Mouse (Mus musculus) urinary bladder, adult 18-20 months (tissue): ENCODE data around the gene Msantd2.

Experiments
- DNase-seq, 2 experiments: peaks; one replicate each; pipeline ENCODE4 v3.0.0; 2022; ENCODE audit warnings: low spot score in 2 of 2, mixed read lengths in 2 of 2

The Msantd2 gene

DNA sequence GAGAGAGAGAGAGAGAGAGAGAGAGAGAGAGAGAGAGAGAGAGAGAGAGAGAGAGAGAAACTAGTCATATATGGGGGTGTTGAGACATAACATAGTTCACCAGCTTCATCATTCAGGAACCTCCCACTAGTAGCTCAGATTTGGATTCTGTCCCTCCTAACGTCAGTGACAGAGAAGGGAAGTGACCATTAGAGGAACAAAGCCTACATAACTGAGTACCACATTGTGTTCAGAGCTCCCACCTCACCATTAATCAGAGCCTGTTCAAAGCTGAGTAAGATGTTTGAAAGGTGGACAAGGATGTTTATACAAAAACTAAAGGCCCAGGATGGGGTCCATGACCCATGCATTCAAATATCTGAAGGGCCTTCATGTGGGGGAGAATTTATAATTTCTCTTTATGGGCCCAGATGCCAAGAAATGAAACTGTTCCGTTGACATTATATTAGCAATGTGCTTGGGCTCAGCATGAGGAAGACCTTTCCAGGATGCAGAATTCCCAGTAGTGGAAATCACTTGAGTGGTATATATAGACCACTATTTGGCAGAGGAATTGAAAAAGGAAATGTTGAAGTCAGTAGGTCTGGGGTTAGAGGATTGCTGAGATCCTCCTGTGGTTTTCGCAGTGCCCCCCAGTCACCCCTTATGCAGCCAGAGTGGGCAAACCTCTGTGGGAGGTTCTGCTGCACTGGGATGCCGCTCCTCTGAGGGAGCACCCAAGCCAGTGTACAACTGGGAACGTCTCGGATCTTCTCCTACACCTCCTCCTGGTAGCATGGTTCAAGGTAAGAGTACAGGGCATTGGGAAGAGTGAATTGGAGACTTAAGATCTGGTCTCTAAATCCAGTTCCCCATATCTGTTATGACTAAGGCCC is 51.8 kb downstream of the Msantd2 start:
- DNase-seq, result no peak

DNA sequence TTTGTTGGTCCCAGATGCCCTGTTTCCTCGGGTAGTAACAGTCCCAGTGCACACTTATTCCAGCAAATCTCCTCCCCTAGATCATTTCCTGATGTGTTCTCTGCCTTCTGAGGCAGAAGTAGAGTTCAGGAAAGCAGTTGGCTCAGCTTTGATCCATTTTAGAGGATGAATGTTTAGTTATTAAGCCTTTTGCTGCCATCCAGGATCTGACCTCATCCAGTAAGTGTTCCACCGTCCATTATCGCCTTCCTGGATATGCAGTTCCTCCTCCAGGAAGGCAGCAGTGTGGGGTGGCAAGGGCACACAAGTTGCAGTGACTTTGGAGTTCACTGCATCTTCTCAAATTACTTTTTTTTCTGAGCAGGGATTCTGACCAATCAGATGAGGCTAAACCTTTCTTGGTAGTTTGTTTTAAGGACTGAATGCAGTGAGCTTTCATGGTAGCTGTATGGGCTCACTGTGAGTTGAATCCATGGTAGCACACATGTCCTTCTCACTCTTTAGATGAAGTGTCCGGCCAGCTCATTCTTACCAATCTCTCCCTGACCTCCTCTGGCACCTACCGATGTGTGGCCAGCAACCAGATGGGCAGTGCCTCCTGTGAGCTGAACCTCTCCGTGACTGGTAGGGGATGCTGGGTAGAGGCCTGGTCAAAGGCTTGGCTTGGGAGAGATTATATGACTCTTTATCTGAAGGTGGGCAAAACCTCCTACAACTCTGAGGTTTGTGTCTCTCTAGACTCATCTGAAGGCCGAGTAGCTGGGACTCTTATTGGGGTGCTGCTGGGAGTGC is 52.9 kb downstream of the Msantd2 start:
- no peak for DNase-seq

DNA sequence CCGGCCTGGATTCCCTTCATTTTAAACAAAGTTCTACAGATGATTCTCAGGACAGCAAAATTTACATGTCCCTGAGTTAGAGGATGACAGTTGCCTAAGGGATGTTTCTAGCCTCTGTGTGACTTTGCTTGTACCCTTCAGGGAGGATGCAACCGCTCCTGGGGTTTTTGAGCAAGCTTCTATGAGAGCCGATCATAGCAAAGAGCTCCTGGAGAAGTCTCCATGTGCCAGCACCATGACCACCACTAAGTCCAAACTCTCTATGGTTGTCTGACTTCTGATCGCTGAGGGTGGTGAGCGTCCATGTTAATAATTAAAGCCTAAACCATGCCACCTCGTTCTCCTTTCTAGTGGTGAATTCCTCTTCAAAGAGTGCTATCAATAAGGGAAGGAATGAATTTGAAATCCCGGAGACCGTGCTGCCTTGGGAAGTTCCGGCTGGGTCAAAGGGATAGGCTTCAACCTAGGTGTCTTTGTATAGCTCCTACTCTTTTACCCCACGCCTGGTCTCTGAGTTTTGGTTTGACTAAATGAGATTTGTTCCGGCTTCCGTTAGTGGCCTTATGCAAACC is 54.8 kb downstream of the Msantd2 start:
- DNase-seq, result no peak

DNA sequence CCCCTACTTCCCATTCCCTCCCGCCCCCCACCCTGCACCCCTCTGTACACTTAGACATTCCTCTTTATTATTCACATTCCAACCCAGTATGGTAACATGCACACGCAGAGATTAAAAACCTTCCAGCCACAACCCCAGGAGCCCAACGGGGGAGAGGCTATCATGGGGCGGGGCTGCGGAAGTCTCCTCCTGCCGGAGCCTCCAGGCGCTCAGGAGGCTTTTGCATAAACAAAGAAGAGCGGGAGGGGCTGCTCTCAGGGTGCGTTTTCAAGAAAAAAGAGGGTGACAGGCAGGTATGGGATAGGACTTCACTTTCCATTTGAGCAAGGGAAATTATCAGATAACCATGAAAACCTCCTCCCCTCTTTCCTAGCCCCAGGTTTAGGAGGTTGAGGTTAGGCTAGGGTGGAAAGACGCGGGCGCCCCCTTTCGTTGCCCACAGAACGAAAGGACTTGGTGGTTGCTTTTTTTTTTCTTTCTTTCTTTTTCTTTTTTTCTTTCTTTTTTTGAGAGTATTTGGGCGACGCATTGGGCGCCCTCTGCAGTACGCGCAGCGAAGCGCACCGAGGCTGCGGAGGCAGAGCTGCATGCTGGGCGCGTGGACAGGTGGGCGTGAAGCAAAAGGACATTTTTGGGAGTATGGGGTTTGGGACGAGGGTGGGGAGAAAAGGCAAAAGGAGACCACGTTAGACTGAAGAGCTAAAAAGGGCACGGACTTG is 55.5 kb downstream of the Msantd2 start:
- DNase-seq, result peak; percentile 50 to 60

DNA sequence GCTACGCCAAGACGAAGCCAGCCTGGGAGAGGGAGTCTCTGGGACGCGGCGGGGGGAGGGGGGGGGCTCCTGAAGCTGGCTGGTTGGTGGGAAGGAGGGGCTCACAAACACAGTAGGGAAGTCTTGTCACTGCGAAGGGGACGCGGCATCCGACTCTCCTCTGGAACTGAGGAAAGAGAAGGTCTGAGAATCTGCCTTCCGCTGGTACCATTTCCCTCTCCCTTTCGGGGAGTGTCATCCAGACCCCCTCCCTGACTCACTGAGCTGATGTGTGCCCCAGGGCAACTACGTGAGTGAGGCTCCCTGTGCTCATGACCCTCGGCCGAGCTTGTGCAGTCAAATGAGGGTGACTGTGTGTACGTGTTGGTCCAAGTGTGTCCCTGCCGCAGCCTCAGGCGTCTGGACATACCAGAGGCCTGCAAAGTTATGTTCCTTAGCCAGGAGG is 56.1 kb downstream of the Msantd2 start:
- no peak for DNase-seq

DNA sequence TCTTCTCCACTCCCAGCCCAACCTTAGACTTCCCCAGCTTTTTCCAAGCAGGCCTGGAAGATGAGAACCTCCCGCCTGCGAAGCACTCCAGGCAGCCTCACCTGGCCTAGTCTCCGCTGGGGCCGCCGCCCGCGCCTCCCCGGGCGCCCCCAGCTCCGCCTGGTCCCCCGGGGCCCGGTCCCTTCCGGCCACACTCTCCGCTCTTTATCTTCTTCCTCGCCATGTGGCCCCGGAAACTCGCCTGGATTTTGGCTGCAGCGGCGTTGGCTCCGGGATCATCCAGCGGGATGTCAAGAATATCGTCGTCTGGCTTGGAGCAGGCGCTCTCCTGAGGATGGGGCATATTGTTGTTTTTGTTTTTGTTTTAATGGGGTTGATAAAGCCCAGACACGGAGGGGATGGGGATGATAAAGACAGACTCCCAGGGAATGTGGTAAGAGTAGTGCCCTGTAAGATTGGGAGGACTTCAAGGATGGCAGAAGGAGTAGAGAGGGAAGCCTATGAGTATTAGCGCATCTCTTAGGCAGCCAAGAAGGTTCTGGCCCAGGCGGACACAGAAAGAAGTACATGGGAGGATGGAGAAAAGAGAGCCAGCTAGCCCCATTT is 56.8 kb downstream of the Msantd2 start:
- no peak for DNase-seq

DNA sequence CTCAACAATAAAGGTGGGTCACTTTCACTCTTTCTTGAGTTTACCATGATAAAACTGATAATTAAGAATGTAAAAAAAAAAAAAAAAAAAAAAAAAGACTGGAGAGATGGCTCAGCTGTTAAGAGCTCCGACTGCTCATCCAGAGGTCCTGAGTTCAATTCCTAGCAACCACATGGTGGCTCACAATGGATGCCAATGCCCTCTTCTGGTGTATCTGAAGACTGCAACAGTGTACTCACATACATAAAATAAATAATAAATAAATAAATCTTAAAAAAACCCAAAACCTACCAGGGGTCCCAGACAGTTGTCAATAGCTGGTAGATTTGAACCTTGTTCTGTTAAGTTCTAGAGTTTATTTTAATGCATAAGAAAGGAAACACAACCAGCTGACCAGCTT is 57.8 kb downstream of the Msantd2 start:
- no peak for DNase-seq

DNA sequence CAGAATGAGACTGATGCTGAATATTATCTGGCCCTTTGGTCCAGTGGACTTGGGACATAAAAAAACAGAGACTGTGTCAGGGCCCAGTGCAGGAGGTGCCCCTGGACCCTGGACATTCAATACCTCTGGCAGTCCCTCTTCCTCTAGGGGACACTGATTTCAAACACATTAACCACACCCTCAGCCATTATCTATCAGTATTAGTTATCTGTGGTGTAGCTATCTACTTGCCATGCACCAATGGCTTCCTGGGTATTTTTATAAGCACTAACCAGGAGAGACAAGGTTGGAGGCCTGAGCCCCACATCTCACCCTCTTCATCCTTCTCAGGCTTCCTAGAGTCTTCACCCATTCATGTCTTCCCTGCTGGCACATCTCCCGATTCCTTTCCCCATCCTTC is 61.3 kb downstream of the Msantd2 start:
- no peak for DNase-seq

DNA sequence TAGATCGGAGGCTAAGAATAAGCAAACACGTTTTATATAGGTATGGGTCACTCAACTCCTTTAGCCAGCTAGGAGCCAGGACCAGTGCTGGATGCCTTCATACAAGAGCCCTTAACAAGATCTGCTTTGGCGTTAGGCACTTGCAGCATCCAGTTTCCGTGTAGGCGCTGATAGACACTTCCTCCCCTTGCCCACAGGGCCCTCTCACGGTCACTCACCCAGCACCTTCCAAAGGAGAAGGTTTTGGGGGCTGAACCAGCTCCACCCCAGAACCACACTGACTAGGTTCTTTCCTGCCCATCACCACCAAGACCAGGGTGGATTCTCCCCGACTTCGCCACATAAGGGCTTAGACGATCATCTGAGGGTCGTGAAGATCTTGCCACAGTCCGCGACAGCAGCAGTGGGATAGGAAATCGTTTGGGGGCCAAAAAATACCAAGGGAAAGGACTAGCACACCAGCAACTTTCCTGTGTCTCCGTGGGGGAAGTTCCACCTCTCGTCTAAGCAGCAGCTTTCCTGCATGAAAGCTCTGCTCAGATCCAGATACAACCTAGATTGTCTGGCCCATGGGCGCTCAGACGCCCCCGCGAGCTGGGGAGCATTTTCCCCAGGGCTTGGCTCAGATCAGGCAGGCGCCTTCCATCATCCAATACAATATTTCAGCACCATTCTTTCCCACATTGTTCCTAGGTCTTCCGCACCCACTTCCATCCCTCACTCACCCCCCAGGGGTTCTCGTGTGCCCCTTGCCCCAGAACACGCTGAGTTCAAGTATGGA is 62.8 kb downstream of the Msantd2 start:
- no peak for DNase-seq

DNA sequence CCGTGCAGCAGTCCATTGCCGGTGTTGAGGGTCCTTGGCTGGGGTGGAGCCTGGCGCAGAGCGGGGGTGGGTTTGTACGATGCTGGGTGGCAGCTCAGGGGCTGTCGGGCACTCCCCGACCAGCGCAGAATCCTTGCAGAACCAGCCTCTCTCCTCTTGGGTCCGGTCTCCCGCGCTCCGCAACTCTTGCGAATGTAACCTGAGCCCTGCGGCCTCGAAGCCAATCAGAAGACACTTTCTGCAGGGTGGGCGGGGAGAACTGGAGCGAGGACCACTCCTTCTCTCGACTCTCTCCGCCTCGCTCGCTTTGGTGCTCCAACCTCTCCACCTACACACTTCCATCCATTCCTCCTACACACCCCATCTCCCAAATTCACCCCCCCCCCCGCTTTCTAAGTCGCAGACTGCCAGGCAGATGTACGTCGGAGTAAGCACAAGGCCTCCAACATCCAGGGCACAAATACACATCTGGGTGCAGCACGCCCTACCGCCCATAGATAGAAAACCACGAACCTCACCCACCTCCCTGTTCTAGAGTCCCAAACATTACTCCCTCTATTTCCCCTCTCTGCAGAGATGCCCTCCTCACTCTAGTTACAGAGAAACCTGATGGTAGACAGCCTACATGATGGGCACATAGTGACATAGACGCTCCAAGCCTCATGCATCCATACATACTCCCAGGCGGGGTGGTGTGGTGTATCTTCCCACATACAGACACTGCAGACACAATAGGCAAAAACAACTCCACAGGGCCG is 63.6 kb downstream of the Msantd2 start, which contains the start of gene Nrgn:
Gene Nrgn, minus strand, starts transcription at position 369 of the 758 bp plus-strand sequence.
- peak; percentile 50 to 81 for DNase-seq

DNA sequence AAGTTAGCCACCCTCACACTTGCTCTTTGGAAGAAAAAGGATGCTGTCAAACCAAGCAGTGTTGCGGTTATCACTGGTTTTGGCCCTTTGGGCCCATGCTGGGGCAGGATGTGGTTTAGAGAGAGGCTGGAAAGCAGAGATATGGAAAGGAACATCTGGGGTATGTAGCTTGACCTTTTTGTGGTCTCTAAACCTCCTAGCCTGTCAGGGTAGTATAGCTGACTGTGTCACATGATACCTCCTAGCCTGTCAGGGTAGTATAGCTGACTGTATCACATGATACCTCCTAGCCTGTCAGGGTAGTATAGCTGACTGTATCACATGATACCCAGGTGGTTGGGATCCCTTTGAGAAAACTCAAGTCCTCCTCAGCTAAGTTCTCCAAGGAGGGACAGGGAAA is 65.2 kb downstream of the Msantd2 start:
- DNase-seq, result no peak

DNA sequence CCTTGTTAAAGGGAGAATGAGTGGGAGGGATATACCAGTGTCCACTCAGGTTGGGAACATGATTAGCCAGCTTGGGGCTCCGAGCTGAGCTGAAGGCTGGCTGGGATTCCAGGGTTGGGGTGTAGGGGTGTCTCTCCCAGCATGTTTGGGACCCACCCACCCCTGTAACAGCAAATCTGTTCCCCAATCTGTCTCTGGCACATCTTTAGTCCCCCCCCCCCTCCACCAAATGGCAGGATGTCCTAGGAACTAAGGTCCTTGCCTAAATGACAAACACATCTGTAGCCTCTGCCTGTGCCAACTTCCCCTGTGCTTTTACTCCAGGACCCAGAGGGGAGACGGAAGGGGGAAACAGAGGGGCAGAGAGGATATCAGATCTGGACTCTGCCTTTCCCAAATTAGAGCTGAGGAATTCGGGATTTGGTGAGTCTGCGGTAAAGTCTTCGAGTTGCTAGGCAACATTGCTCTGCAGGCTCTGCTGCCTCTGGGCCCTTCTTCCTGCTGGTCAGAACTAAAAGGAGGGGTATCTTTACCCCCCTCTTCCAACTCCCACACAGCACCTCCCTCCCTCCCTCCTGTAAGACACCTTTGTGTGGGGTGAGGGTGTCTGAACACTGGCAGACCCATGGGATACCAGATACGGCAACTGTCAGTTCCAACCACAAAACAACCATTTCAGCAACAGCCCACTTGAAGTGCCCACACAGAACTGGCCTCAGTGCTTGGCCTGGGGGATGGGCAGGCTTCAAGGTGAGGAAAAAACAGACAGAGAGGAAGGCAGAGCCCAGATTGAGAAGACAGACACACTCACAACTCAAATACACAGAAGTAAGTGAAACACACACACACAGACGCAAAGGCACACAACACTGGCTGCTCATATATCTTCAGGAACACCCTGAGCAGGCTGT is 66.0 kb downstream of the Msantd2 start, which contains the start of gene Siae:
Gene Siae, plus strand, starts transcription at position 861 of the 911 bp plus-strand sequence.
- no peak for DNase-seq

DNA sequence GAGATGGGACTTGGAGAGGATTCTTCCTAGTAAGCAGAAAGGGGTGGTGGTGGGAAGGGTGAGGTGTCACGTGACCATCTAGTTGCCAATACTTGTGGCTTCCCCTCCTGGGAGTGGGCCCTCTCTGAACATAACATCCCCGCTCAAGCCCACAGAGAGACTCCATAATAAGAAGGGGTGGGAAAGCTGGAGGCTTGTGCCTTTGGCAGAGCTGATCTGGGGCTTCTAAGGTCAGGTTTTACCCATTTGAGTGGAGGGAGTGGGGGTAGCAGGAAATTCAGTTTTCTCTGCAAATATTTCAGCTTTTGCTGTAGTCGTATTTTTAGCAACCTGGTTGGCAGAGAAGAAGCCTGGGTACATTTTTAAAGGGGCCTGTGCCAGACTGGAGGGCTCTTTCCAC is 67.2 kb downstream of the Msantd2 start:
- DNase-seq, result no peak

DNA sequence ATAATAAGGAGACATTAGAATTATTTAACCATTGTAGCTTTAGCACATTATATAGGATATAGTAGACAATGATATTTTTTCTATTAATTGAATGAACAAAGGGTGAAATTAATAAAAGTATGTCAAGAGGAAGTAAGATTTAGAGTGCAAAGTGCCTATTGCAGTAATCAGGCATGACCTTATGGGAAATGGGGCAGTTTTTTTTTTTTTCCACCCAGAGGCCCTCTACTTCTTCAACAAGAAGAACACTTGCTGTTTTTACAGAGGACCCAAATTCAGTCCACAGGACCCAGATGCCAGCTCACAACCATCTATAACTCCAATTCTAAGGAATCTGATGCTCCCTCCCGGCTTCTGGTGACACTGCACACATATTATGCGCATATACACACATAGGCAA is 71.5 kb downstream of the Msantd2 start:
- no peak for DNase-seq

DNA sequence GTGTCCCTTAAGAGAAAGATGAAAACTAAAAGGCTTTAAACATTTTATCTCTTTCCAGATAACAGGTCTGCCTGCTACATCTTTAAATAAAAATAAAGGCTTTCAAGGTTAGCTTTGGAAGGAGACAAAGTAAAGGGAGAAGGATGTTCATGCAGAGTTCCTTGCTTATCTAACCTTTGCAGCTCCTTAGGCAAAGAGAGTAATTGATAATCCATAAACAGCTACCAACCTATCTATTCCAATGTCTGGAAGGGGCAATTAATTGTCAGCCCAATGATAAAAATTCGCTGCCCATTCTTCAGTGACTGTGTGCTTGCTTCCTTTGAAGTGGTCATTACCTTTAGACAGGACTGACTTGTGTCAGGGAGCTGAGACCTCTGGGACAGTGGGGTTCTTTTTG is 74.7 kb downstream of the Msantd2 start:
- no peak for DNase-seq

DNA sequence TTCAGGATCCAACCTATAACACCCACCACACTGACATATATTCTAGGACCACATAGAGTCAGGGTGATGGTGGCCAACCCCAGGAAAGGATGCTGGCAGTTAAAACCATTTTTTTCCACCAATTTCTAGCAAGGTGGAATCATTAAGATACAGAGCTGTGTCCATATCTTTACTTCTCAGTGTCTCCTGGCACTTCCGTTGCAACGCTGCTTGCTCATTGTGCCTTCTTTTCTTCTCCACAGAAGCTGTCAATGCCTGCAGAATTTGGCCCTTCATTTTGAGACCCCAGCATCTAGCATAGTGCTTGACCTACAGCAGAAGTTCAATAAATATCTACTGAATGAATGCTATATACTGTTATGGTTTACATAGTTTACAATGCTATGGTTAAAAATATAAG is 77.9 kb downstream of the Msantd2 start:
- DNase-seq, result no peak

DNA sequence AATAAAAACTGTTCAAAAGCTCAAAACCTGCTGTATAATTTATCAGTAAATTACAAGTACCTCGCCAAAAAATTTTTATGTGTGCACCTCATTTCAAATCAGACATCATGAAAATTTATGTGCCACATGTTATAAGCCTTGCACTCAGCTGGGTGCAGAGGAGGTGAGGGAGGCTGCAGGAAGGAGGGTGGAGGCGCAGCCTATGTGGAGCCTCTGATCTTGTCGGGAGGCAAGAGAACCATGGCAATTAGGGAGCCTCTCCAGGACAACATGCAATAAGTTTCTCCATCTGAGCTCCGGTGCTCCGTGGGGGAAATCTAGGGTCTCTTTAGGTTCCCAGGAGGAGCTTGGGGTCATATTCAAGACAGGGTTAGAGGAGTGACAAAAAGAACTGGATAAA is 78.3 kb downstream of the Msantd2 start:
- no peak for DNase-seq

DNA sequence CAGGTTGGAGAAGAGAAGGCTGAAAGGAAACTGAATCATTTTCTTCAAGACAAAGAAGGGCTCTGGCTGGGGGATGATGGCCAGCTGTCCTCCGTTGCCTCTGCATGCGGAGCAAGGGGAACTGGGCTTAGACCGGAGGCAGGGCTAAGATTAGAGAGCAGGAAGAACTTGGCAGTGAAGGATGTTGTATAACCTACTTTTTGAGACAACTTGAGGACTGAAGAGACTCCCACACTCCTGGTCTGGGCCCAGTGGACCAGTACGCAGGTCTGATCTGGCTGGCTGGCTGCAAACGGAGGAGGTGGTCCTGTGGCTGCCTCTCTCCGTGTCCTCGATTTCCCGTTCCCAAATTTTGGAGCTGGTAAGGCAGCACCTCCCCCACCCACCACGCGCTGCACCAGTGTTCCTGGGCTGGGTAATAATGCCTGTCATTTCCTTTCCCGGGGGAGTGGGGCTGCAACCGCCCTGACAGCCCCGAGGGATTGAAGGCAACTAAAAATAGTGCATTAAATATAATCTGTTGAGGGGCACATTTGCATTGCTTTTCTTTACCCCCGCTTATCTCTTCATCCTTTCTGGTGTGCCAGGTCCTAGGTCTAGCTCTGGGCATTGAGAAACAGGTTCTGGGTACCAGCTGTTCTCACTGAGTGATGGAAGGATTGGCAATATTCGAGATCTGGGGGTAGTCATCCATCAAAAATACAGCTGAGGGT is 78.9 kb downstream of the Msantd2 start:
- no peak for DNase-seq
